Mouse (Mus musculus) embryonic facial prominence, embryonic 10.5 days (tissue): ENCODE measurements around the gene Piezo1. TPM values are rescaled to one million over a fixed set of nuclear protein-coding genes. Genes with fewer than 3 reads are reported as not detected.
A peak's percentile ranks its signal among the peaks of the same experiment; 100 is the strongest.

Experiments
- DNase-seq: peaks from one replicate; pipeline ENCODE4 v3.0.0-alpha.2; 2017; ENCODE audit warnings: low spot score
- H3K27ac ChIP-seq: fragments of 300-500 bp; sonication (generic); replicated peaks from 2 replicates; pipeline ENCODE4 v1.5.1; 2016; ENCODE audit warnings: mild to moderate bottlenecking
- H3K27me3 ChIP-seq: fragments of 300-500 bp; sonication (generic); replicated peaks from 2 replicates; pipeline ENCODE4 v1.6.1; 2016; ENCODE audit warnings: low read depth, mild to moderate bottlenecking; ENCODE audit not compliant: poor library complexity, severe bottlenecking
- H3K36me3 ChIP-seq: fragments of 300-500 bp; sonication (generic); replicated peaks from 2 replicates; pipeline ENCODE4 v1.6.1; 2016; ENCODE audit warnings: mild to moderate bottlenecking, moderate library complexity
- H3K4me1 ChIP-seq: fragments of 300-500 bp; sonication (generic); 2 replicates; pipeline ENCODE4 v1.6.1; 2016
- H3K4me3 ChIP-seq: fragments of 300-500 bp; sonication (generic); 2 replicates; pipeline ENCODE4 v1.5.1; 2016; ENCODE audit warnings: mild to moderate bottlenecking, moderate library complexity
- H3K9me3 ChIP-seq: fragments of 300-500 bp; sonication (generic); 2 replicates; pipeline ENCODE4 v1.6.1; 2016; ENCODE audit warnings: mild to moderate bottlenecking
- WGBS: fragments of 180-500 bp; shearing (Covaris S2); methylation state at CpG from one replicate; pipeline ENCODE4 v1.1.7; 2016; 5-methylcytosine and 5-hydroxymethylcytosine counted together
- polyA plus RNA-seq: library from polyadenylated mRNA; unstranded; fragments of >200 nt; fragmentation: Nextera tagmentation; extraction: Ambion mirVana; gene quantifications from 2 replicates; pipeline ENCODE4 v1.2.1, GENCODE M21; 2016

The Piezo1 gene
- polyA plus RNA-seq, 1 experiment from 2014 or later, result 9.0 TPM

DNA sequence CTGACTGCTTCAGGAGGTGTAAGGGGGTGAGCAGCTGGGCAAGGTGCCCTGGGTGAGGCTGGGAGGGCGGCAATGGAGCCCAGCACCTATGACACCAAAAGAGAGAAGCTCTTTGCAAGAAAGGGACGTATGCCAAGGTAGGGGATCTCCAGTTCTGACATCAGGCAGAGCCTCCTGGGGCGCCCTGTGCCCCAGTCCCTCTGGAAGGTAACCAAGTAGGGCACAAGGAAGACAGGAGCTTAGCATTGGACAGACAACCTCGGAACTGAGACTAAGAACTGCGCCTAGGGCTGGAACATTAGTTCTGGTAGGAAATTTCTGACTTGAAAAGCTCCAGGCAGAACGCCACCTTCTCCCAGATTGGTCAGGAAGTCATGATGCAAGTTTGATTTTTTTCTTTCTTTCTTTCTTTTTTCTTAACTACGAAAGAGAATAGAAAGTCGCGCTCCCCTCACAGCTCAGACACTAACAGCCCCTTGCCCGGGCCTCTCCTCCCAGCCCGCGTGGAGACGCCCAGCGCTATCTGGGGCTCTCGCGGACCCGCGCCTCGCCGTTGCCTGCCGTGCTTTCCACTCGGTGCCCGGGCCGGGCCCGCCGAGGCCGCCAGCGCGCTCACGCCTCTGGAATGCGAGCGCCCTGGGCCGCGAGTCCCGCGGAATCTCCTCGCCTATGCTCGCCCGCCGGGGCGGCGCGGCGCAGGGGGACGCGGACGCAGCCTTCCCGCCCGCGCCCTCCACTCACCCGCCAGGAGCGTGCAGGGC lies 715 bp downstream of the Piezo1 start:
- H3K9me3 ChIP-seq, result no peaks in the 10 kb centered on the region
- H3K27ac ChIP-seq, result peak overlapping the region; percentile 92
- peak; percentile 79 for DNase-seq
- H3K36me3 ChIP-seq, result no peaks in the 10 kb centered on the region
- H3K4me3 ChIP-seq, result peak overlapping the region; percentile 69
- peaks cover 30% of the 10 kb centered on the region for H3K27me3 ChIP-seq
- H3K4me1 ChIP-seq, result peaks cover 58% of the 10 kb centered on the region
- WGBS, result 3% methylated on average over 52 of the region's 52 CpGs

DNA sequence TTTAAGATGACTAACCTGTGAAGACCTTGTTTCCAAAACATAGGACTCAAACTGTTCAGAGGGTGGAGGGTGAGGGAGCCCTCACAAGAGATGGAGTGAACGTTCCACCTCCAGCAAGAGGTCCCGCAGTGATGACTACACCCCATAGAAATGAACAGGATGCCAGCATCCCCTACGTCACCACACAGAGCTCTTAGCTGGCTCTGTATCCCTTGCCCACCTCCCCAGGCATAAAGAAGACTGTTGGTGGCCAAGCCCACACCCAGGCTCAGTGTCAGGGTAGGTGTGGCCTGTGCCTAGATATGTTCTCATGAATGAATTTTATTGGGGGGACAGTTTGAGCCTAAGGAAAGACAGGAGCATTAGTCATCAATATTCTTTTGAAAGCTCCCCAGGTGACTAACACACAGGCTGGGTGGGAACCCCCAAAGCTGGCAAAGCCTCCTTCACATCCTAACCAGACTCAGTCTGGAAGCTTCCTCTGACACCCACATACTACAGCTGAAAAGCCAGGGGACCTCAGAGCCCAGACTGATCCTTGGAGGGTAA lies 2.2 kb downstream of the Piezo1 start:
- H3K4me1 ChIP-seq, result peaks cover 64% of the 10 kb centered on the region
- 85% methylated on average over 3 of the region's 3 CpGs for WGBS
- H3K36me3 ChIP-seq, result 0 out of 2 replicates have a peak, but pooled peaks cover 4% of the 10 kb centered on the region
- peak overlapping the region; percentile 16; the same call in 1 of the 2 replicates for H3K4me3 ChIP-seq
- no peak overlapping the region for H3K27ac ChIP-seq
- peaks cover 30% of the 10 kb centered on the region for H3K27me3 ChIP-seq
- no peaks in the 10 kb centered on the region for H3K9me3 ChIP-seq
- no peak for DNase-seq

DNA sequence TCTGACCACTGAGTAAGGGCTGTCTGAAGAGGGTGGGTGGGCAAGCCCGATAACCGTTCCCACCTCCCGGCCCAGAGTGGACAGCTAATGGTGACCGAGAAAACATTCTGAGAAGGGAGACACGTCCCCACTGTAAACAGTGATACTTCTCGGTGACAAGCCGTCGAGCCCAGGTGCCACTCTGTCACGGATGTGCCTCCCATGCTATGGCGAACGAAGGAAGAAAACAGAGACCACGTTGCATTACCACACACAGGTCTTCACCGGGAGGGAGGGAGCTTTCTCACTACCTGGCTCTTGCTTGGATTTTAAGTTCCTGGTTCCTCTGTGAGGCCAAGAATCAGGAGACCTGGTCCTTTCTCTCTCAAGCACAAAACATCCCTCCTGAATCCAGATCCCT lies 2.8 kb downstream of the Piezo1 start:
- DNase-seq, result no peak
- Histone ChIP-seq H3K4me1 (peaks cover 66% of the 10 kb centered on the region), H3K36me3 (peaks cover 7% of the 10 kb centered on the region), H3K27ac (no peak overlapping the region), H3K9me3 (no peaks in the 10 kb centered on the region), H3K4me3 (peak overlapping the region; percentile 16; the same call in 1 of the 2 replicates), H3K27me3 (peaks cover 30% of the 10 kb centered on the region)
- WGBS, result 80% methylated on average over 13 of the region's 13 CpGs

DNA sequence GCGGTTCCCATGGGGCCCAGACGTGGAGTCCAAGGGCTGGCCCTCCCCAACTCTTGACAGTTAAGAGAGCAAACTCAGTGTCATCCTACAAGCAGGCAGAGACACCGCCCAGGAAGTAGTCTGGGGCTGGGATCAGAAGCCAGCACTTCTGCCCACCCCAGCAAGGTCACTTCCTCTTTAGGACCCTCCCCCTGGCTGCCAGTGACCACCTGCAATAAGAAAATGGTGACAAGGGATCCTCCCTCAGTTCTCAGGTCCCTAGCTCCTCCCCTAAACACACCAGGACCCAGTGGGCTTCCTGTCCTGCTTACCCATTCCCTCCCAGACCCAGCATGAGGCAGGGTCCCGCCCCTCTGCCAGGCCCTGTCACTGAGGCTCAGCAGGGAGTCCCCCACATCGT lies 3.3 kb downstream of the Piezo1 start:
- DNase-seq, result no peak
- Histone ChIP-seq H3K4me3 (peak overlapping the region; percentile 16; the same call in 1 of the 2 replicates), H3K9me3 (no peaks in the 10 kb centered on the region), H3K4me1 (peaks cover 69% of the 10 kb centered on the region), H3K27ac (peak overlapping the region; percentile 66), H3K36me3 (peaks cover 12% of the 10 kb centered on the region), H3K27me3 (peaks cover 30% of the 10 kb centered on the region)
- WGBS, result 34% methylated on average over 5 of the region's 5 CpGs

DNA sequence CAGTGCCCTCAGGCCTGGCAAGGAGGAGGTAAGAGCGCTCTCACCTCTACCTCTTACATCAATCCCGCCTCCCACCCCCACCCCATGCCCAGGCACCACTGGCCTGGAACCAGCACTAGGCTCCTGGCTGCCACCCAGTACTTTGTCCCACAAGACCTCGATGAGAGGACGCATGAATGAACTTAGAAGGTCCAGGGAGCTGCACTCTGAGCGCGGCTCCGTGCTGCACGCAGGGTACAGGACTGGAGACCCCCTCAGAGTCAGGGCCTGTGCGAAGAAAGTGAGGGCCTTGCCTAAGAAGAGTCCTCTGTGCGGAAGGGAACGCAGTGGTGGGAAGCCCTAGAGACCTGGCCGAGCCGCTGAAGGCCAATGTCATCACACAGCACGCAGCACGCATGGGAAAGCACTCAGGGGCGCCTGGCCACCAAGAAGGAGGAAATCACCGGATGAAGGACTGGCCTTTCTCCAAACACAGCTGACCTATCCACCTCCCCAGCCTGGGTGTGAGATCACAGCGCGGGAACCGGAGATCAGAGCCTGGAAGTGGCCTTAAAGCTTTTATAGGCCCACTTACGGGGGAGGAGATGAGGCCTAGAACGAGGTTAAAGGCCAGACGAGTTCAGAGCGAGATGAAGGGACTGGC lies 4.2 kb downstream of the Piezo1 start:
- Histone ChIP-seq H3K4me3 (peak overlapping the region; percentile 16; the same call in 1 of the 2 replicates), H3K27me3 (peaks cover 30% of the 10 kb centered on the region), H3K4me1 (peaks cover 71% of the 10 kb centered on the region), H3K27ac (peak overlapping the region; percentile 66), H3K36me3 (peaks cover 15% of the 10 kb centered on the region), H3K9me3 (no peaks in the 10 kb centered on the region)
- DNase-seq, result no peak
- 75% methylated on average over 24 of the region's 24 CpGs for WGBS

DNA sequence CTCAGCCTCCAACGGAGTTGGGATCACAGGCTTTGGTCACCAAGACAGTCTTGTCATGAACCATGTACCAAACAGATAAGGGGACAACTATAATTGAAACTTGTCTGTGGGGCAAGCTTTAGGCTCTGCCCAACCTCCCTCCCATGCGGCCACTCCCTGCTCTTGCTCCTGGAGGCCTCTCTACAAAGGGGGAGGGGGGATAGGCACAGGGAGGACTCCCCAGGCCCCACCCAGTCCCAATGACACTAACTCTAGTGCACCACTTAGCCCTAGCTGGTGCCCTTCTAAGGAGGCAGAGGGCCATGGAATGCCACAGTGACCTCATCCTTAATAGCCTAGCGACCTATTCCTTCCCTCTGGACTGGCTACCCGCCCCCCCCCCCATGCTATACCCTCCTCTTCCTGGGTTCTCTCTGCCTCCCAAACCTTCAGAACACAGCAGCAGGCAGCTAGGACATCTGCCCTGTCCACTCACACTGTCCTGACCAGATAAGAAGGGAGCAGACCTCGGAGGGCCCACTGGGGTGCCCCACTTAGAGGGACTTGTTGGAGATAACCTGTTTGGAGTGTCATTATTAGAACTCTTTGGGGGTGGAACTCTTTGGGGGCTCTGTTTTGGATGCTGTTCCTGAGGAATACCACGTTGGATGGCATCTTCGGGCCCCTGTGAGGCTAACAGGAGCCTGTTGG lies 4.9 kb downstream of the Piezo1 start:
- Histone ChIP-seq H3K9me3 (no peaks in the 10 kb centered on the region), H3K27me3 (peaks cover 26% of the 10 kb centered on the region), H3K4me1 (peaks cover 72% of the 10 kb centered on the region), H3K4me3 (peak overlapping the region; percentile 16; the same call in 1 of the 2 replicates), H3K36me3 (peaks cover 15% of the 10 kb centered on the region), H3K27ac (peak overlapping the region; percentile 66)
- WGBS, result 82% methylated on average over 7 of the region's 7 CpGs
- no peak for DNase-seq

DNA sequence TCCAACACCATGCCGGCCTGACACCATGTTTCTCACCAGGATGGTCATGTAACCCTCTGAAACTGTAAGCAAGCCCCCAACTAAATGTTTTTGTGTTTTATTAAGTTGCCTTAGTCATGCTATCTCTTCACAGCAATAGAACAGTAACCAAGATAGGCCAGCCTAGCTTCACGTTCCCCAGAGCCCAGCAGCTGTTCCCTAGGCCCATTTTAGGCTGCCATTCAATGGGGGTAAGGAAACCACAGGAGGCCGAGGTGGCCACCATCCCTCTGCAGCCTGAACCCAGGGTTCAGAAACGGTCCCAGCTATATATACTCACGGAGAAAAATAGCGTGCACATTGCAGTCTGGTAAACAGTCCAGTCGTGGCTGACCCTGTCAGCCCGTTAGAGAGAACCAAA lies 7.0 kb downstream of the Piezo1 start:
- Histone ChIP-seq H3K27ac (no peak overlapping the region), H3K4me1 (peaks cover 54% of the 10 kb centered on the region), H3K9me3 (no peaks in the 10 kb centered on the region), H3K4me3 (no peak overlapping the region), H3K27me3 (peaks cover 7% of the 10 kb centered on the region; the same call in 1 of the 2 replicates), H3K36me3 (peaks cover 17% of the 10 kb centered on the region)
- 86% methylated on average over 8 of the region's 8 CpGs for WGBS
- no peak for DNase-seq

DNA sequence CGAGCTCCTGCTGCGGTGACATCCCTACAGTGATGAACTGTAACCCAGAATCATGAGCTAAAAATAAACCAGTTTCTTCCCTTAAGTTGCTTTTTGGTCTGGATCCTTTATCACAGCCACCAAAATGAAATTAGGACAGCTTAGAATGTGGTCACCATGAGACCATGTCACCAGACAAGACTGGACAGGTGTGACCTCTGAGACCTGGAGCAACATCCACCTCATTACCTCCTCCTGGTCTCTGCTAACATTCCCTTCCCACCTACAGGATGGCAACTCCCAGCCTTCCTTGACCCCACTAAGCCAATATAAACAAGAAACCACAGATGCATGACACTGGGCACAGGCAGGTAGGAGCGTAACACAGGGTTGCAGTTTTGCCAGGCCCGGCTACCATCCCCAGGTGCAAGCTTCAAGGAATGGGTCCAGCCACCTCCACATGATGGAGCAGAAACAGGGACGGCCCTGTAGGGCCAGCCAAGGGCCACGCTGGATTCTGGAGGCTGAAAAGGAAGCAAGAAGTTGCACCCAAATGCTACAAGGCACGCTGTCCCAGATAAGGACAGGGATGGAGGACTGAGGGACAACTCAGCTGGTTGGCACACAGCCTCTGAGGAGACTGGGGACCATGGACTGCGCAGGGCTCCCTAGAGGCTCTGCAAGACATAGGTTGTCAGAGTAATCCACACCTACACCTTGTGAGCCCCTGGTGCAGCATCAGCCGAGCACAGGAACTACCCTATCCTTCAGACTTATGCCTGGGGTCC lies 12.6 kb downstream of the Piezo1 start:
- peaks cover 40% of the 10 kb centered on the region for H3K4me1 ChIP-seq
- H3K27ac ChIP-seq, result peak overlapping the region; percentile 62

DNA sequence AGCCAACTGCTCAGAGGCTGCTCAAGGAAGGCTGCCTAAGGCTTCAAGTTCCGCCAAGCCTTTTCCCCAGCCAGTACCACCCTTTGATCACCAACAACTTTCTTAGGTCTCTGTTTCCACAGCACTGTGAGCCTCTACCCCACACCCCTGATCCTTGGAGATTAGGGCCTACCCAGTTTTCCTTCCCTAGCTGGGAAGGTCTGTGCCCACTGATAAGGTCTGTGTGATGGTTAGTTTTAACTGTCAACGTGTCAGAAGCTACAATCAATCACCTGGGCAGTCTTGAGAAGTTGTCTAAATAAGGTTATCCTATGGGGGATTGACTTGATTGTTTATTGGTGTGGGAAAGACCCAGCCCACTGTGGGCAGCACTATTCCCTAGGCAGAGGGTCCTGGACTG lies 13.3 kb downstream of the Piezo1 start:
- no peak for DNase-seq
- Histone ChIP-seq H3K4me3 (no peak overlapping the region), H3K4me1 (peaks cover 41% of the 10 kb centered on the region), H3K36me3 (peaks cover 13% of the 10 kb centered on the region; the same call in 1 of the 2 replicates), H3K9me3 (no peaks in the 10 kb centered on the region), H3K27me3 (no peaks in the 10 kb centered on the region), H3K27ac (peak overlapping the region; percentile 60)
- WGBS, result 91% methylated on average over 2 of the region's 2 CpGs

More for the DNA sequence above, 12.6 kb downstream of the Piezo1 start:
- H3K27me3 ChIP-seq, result no peaks in the 10 kb centered on the region
- no peak overlapping the region for H3K4me3 ChIP-seq
- no peak for DNase-seq
- WGBS, result 87% methylated on average over 9 of the region's 9 CpGs
- no peaks in the 10 kb centered on the region for H3K9me3 ChIP-seq
- peaks cover 16% of the 10 kb centered on the region for H3K36me3 ChIP-seq

DNA sequence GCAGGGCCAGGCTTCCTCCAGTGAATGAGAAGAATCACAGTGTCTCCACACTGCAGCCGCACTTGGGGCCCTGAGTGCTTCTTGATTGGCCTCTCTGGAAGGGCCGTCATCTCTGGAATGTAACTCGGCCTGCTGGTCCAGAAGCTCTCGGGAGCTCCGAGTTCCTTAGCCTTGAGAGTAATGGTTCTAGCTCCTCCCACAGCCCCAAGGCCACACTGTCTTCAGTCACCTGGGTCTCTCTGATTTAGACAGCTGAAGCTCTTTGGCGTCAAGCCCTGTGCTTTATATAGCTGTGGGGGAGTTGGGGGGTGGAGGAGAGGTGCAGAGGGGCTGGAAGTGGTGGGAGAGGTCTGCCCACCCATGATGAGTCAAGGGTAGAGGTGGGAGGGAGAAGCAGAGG lies 14.1 kb downstream of the Piezo1 start:
- Histone ChIP-seq H3K4me1 (peaks cover 45% of the 10 kb centered on the region), H3K4me3 (no peak overlapping the region), H3K27ac (peak overlapping the region; percentile 60), H3K36me3 (peaks cover 10% of the 10 kb centered on the region; the same call in 1 of the 2 replicates), H3K9me3 (no peaks in the 10 kb centered on the region), H3K27me3 (no peaks in the 10 kb centered on the region)
- 43% methylated on average over 6 of the region's 6 CpGs for WGBS
- peak; percentile 65 for DNase-seq

DNA sequence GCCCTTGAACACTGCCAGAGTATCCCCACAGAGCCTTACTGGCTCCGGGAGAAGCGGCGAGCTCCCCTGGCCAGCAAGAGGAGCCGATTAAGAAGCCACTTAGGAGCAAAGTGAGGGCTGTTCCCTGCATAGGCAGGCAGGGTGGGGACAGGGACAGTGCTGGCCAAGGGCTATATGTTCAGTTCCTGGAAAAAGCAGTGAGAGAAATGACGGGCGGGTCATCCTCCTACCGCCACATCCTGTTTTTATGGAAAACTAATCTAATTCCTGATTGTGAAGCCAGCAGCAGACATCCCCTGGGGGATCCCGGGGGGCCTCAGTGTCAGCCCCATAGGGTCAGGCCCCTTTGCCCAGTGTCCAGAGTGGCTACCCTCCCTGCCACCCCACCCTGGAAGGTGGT lies 19.8 kb downstream of the Piezo1 start:
- Histone ChIP-seq H3K27ac (peak overlapping the region; percentile 61; the same call in 1 of the 2 replicates), H3K27me3 (no peaks in the 10 kb centered on the region)

More for the DNA sequence above, 19.8 kb downstream of the Piezo1 start:
- 80% methylated on average over 8 of the region's 8 CpGs for WGBS
- Histone ChIP-seq H3K4me1 (peaks cover 44% of the 10 kb centered on the region), H3K36me3 (peaks cover 12% of the 10 kb centered on the region; the same call in 1 of the 2 replicates), H3K4me3 (no peak overlapping the region), H3K9me3 (no peaks in the 10 kb centered on the region; the same call in 1 of the 2 replicates)
- DNase-seq, result no peak
